Mouse (Mus musculus) limb, embryonic 15.5 days (tissue): ENCODE measurements at regions not wholly inside any gene's neighbourhood (a gene's known extent, or its start where the extent isn't known, plus 50 kb on each side); places are given as distances from the start of the nearest gene placed in this dataset.
A peak's percentile ranks its signal among the peaks of the same experiment; 100 is the strongest.

Experiments
- ATAC-seq: fragments of 200-750 bp; cut with Nextera tagmentation; 2 replicates; pipeline ENCODE4 v1.8.0; 2017; ENCODE audit warnings: low read depth, moderate TSS enrichment; ENCODE audit not compliant: insufficient number of reproducible peaks, low FRiP score, low TSS enrichment
- H3K27ac ChIP-seq: fragments of 300-500 bp; sonication (generic); 2 replicates; pipeline ENCODE4 v1.5.1; 2015; ENCODE audit warnings: moderate library complexity, mild to moderate bottlenecking, inconsistent platforms
- H3K27me3 ChIP-seq: fragments of 300-500 bp; sonication (generic); 2 replicates; pipeline ENCODE4 v1.6.1; 2015; ENCODE audit warnings: inconsistent platforms
- H3K36me3 ChIP-seq: fragments of 300-500 bp; sonication (generic); 2 replicates; pipeline ENCODE4 v1.6.1; 2015; ENCODE audit warnings: inconsistent platforms
- H3K4me1 ChIP-seq: fragments of 300-500 bp; sonication (generic); 2 replicates; pipeline ENCODE4 v1.6.1; 2015; ENCODE audit warnings: inconsistent platforms
- H3K4me2 ChIP-seq: fragments of 300-500 bp; sonication (generic); 2 replicates; pipeline ENCODE4 v1.6.1; 2015; ENCODE audit warnings: mild to moderate bottlenecking, inconsistent platforms
- H3K4me3 ChIP-seq: fragments of 300-500 bp; sonication (generic); 2 replicates; pipeline ENCODE4 v1.5.1; 2015; ENCODE audit warnings: mild to moderate bottlenecking, inconsistent platforms
- H3K9ac ChIP-seq: fragments of 300-500 bp; sonication (generic); 2 replicates; pipeline ENCODE4 v1.6.1; 2015; ENCODE audit warnings: inconsistent platforms
- H3K9me3 ChIP-seq: fragments of 300-500 bp; sonication (generic); 2 replicates; pipeline ENCODE4 v1.6.1; 2016; ENCODE audit warnings: inconsistent platforms
- WGBS: fragments of 180-500 bp; shearing (Covaris S2); methylation state at CpG from one replicate; pipeline ENCODE4 v1.1.7; 2015; 5-methylcytosine and 5-hydroxymethylcytosine counted together

DNA sequence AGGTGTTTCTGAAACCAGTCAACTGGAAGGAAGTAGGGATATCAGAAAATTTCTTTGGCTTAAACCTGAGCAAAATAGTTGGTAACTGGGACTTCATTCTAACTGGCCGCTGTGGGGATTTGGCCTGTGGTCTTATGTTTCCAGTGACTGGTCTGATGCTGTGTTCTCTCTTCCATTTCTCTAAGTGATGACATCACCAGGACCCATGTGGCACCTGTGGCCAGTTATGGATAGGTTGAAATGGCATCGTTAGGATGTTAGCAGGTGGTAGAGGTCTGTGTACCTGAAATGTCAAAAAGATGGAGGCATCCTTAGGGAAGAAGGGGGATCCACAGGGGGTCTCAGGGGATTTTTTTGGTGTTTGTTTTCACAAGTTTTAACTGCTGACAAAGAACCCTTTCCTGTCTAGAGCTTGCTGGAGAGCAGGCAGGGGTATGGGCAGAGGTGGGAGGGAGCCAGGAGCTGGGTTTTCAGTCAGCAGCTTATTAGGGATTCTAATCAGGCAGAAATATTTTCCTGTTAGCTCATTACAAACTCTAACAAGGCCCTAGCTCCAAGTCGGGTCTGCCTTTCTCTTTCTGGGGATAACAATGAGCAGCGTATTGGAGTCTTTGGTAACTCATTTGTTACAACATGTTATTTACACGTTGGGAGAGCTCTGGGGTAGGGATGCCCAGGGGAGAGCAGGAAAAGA, 170.2 kb downstream of the Adck1 start:
- Histone ChIP-seq H3K27ac (no peak overlapping the region), H3K9ac (no peak overlapping the region), H3K4me3 (no peak overlapping the region), H3K36me3 (no peaks in the 10 kb centered on the region), H3K4me2 (no peak overlapping the region), H3K9me3 (no peaks in the 10 kb centered on the region), H3K27me3 (no peaks in the 10 kb centered on the region), H3K4me1 (no peaks in the 10 kb centered on the region; the same call in 1 of the 2 replicates)
- no peak for ATAC-seq
- 67% methylated on average over 5 of the region's 5 CpGs for WGBS

DNA sequence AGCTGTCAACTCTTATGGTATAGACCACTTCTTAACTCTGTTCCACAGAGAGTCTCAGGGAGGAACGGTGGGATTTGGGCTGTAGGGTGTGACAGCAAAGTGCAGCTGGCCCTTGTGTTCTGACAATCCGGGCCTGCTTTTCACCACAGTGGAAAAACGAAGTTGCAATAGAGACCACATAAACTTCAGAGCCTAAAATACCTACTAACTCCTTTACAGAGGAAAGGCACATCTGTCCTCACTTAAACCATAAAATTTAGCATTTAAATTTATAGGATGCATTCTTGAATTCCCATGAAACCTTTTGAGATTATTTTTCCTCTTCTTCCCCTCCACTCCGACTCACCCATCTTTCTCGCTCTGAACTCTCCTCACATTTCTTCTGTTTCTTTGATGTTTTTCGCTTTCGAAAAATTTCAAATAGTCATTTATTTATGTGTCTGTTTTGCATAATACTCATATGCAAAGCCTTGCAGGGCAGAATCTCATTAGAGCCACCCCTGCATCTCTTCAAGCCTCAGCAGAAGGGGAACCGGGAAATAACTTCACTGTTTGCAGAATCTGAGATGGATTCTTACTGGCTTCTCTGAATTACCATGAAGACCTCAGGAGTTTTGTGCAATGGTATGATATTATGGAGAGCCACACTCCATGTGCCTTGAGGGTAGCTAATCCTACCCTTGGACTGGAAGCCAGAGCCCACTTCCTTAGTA, 172.1 kb downstream of the Adck1 start:
- Histone ChIP-seq H3K36me3 (no peaks in the 10 kb centered on the region), H3K27ac (peak overlapping the region; percentile 55; the same call in 1 of the 2 replicates), H3K4me2 (no peak overlapping the region), H3K27me3 (no peaks in the 10 kb centered on the region), H3K9ac (no peak overlapping the region), H3K4me1 (no peaks in the 10 kb centered on the region; the same call in 1 of the 2 replicates), H3K9me3 (no peaks in the 10 kb centered on the region), H3K4me3 (no peak overlapping the region)
- WGBS: 27% methylated on average over 8 of the region's 8 CpGs
- no peak for ATAC-seq

DNA sequence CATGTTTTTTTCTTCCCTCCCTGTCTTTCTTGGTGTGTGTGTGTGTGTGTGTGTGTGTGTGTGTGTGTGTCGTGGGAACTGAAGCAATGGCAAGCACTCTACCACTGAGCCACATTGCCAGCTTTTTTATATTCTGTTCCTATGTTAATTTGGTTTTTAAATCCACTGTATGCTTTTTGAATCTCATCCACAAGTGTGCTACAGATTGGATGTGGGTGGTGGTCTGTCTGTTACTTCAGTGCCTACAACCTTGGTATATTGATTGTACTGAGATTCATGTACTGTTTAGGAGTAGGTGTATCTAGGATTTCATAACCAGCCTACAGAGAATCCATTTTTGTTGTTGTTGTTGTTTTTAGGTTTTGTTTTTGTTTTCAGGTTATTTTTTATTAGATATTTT, 170.8 kb upstream of the Nrxn3 start:
- Histone ChIP-seq H3K27me3 (no peaks in the 10 kb centered on the region), H3K4me1 (no peaks in the 10 kb centered on the region), H3K27ac (no peak overlapping the region), H3K9me3 (no peaks in the 10 kb centered on the region), H3K36me3 (no peaks in the 10 kb centered on the region), H3K4me3 (no peak overlapping the region), H3K4me2 (no peak overlapping the region), H3K9ac (no peak overlapping the region)
- 68% methylated on average over 1 of the region's 1 CpGs for WGBS
- ATAC-seq: no peak

GRCm38 (mm10) chr12:88555475-88555874, 167.2 kb upstream of the Nrxn3 start:
- ATAC-seq: no peak
- WGBS: 67% methylated on average over 2 of the region's 2 CpGs
- no peak overlapping the region for H3K27ac ChIP-seq

GRCm38 (mm10) chr12:88558036-88558435, 164.6 kb upstream of the Nrxn3 start:
- Histone ChIP-seq H3K27me3 (no peaks in the 10 kb centered on the region), H3K4me3 (no peak overlapping the region), H3K36me3 (no peaks in the 10 kb centered on the region), H3K4me2 (no peak overlapping the region), H3K27ac (no peak overlapping the region), H3K4me1 (no peaks in the 10 kb centered on the region), H3K9me3 (no peaks in the 10 kb centered on the region), H3K9ac (no peak overlapping the region)
- WGBS: 83% methylated on average over 3 of the region's 3 CpGs
- no peak for ATAC-seq

More at GRCm38 (mm10) chr12:88555475-88555874, 167.2 kb upstream of the Nrxn3 start:
- Histone ChIP-seq H3K4me1 (no peaks in the 10 kb centered on the region), H3K9ac (no peak overlapping the region), H3K4me2 (no peak overlapping the region), H3K36me3 (no peaks in the 10 kb centered on the region), H3K4me3 (no peak overlapping the region), H3K9me3 (no peaks in the 10 kb centered on the region), H3K27me3 (no peaks in the 10 kb centered on the region)

DNA sequence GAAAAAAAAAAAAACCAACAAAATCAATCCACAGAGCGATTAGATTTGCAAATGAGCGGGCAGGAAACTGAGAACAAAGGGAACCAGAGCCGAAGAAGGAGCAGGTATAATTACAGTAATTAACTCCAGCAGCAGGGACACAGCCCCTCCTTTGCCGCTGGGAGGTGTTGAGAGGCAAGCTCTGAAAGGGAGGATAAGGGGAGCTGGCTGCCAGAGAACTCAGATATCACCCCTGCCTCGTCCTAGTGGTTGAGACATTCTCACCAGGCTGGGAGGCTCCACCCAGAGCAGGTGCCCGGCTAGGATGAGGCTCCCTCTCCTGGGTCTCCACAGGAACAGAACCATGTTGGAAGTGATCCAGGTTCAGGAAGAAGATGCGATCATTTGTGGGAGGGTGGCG, 142.7 kb upstream of the Nrxn3 start:
- H3K4me3 ChIP-seq: no peak overlapping the region
- no peaks in the 10 kb centered on the region for H3K4me1 ChIP-seq
- H3K9ac ChIP-seq: no peak overlapping the region
- WGBS: 10% methylated on average over 8 of the region's 8 CpGs
- no peaks in the 10 kb centered on the region for H3K36me3 ChIP-seq
- no peaks in the 10 kb centered on the region for H3K27me3 ChIP-seq
- H3K4me2 ChIP-seq: no peak overlapping the region
- no peak overlapping the region for H3K27ac ChIP-seq
- no peaks in the 10 kb centered on the region for H3K9me3 ChIP-seq
- ATAC-seq: no peak

DNA sequence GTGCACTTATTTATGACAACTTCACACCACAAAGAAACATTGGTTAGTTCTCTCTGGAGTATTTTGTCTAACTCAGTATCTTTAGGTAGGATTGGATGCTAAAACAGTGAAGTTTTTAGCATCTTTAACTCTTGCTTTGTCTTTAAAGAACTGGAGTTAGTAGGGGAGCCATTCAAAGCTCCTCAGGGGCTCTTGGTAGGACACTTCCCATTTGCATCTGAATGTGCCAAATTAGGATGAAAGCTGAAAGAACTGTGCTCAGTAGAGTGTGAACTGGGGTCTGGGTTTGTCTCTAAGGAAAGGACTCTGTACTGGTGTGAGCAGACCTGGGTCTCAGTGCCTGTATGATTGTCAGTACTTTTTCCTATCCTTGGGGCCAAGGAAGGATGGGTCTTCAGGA, 116.7 kb upstream of the Nrxn3 start:
- no peaks in the 10 kb centered on the region for H3K9me3 ChIP-seq
- H3K27ac ChIP-seq: no peak overlapping the region
- no peaks in the 10 kb centered on the region for H3K27me3 ChIP-seq
- no peak for ATAC-seq
- no peak overlapping the region for H3K4me3 ChIP-seq
- H3K36me3 ChIP-seq: no peaks in the 10 kb centered on the region
- no peak overlapping the region for H3K4me2 ChIP-seq
- no peak overlapping the region for H3K9ac ChIP-seq
- H3K4me1 ChIP-seq: no peaks in the 10 kb centered on the region

DNA sequence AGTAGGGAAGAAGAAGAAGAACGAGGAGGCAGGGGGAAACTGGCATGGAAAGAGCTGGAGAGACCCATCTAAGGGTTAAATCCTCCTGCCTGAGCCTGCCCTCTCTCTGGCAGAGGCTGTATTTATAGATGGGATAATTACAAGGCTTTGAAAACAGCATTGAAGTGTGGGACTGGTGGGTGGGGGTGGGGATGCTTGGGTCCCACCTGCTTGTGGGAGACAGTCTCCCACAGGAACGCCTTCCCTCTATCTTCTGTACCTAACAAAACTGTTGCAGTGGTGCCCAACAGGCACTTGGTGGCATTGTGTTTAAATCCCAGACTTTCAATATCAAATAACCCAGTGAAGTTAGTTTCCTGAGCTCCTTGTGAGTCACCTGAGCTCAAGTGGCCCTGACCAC, 102.6 kb upstream of the Nrxn3 start:
- H3K9ac ChIP-seq: no peak overlapping the region
- no peak overlapping the region for H3K27ac ChIP-seq
- WGBS: 9% methylated on average over 2 of the region's 2 CpGs
- H3K4me3 ChIP-seq: no peak overlapping the region
- H3K9me3 ChIP-seq: no peaks in the 10 kb centered on the region
- H3K4me2 ChIP-seq: no peak overlapping the region
- no peaks in the 10 kb centered on the region for H3K27me3 ChIP-seq
- no peak for ATAC-seq
- no peaks in the 10 kb centered on the region for H3K4me1 ChIP-seq
- no peaks in the 10 kb centered on the region for H3K36me3 ChIP-seq

GRCm38 (mm10) chr12:88644281-88644680, 78.4 kb upstream of the Nrxn3 start:
- Histone ChIP-seq H3K27ac (no peak overlapping the region), H3K9me3 (no peaks in the 10 kb centered on the region), H3K36me3 (no peaks in the 10 kb centered on the region), H3K27me3 (no peaks in the 10 kb centered on the region), H3K9ac (no peak overlapping the region), H3K4me2 (no peak overlapping the region), H3K4me1 (no peaks in the 10 kb centered on the region), H3K4me3 (no peak overlapping the region)
- no peak for ATAC-seq

DNA sequence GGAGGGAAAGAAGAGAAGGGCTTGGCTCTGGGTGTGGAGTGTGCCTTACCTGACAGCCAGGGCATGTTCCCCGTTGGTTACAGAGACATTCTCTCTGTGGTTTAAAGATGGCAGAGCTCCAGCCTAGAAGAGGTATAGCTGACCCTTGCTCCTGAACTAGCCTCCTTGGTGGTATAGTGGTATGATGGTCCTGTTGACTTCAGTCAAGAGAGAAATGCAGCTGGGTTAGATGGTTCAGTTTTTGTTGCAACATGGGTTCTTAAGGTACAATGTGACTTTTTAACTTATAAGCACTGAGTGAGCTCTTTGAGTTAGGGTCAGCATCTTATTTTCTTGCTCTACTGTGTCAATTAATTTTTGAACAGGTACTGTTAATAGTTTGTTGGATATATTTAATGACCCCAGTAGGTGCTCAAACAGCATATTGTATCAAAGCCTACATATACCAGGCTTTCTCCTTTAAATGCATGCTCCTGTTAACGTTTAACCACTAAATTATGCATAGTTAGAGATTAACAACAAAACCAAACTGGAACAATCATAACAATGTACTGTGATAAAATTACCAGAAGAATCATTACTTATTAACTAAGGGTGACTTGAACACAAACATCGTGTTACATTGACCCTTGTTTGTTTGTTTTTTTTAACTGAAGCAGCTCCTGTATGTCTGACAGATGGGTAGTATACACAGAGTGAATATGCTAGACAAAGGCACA, 70.5 kb upstream of the Nrxn3 start:
- Histone ChIP-seq H3K9me3 (no peaks in the 10 kb centered on the region), H3K36me3 (no peaks in the 10 kb centered on the region), H3K27ac (no peak overlapping the region), H3K4me3 (no peak overlapping the region), H3K4me2 (no peak overlapping the region), H3K27me3 (no peaks in the 10 kb centered on the region), H3K4me1 (no peaks in the 10 kb centered on the region), H3K9ac (no peak overlapping the region)
- WGBS: 78% methylated on average over 3 of the region's 3 CpGs
- no peak for ATAC-seq
